20 mouse cellular contexts compared by ENCODE assay signal in genomic region chr10:61390148-61390547, GRCm38 (mm10). TPM values are rescaled to one million over a fixed set of nuclear protein-coding genes. Genes with fewer than 3 reads are reported as not detected.
DNase-seq lines count a peak whose midpoint lies in the region; ATAC-seq and TF ChIP-seq lines count a peak whose summit lies in the region.
"Had no signal": no experiment of that assay in that cellular context is flagged by ENCODE, and none has a peak within 500 bp of the region (broad histone marks: within the 10 kb centered on the region; RNA-seq: fewer than 3 reads in every experiment).

No protein-coding gene starts in this region.

- H3K27me3 ChIP-seq in heart, embryonic 12.5 days (replicated peaks): no peaks in the 10 kb centered on the region
- H3K27me3 ChIP-seq in heart, embryonic 10.5 days (ENCODE audit: insufficient read depth, poor library complexity, severe bottlenecking): peaks cover 15% of the 10 kb centered on the region; the same call in 1 of the 2 replicates
- no peaks in the 10 kb centered on the region for H3K27me3 ChIP-seq in lung, embryonic 14.5 days (ENCODE audit: insufficient read depth, low read length)
- H3K27me3 ChIP-seq in lung, postnatal 0 days (replicated peaks; ENCODE audit: insufficient read depth, low read length): no peaks in the 10 kb centered on the region
- H3K27me3 ChIP-seq in liver, postnatal 0 days (ENCODE audit: insufficient read depth, low read length): no peaks in the 10 kb centered on the region
- H3K27me3 ChIP-seq: embryonic facial prominence, embryonic 13.5 days; forebrain, embryonic 13.5 days had no signal

- 0 out of 2 replicates have a peak overlapping the region, but pooled peaks have one; percentile 24 for H3K27ac ChIP-seq in heart, embryonic 12.5 days (ENCODE audit: poor library complexity, severe bottlenecking)
- H3K27ac ChIP-seq in heart, embryonic 10.5 days: no peak overlapping the region
- H3K27ac ChIP-seq in lung, embryonic 14.5 days (ENCODE audit: low read depth): 0 out of 2 replicates have a peak overlapping the region, but pooled peaks have one; percentile 27
- H3K27ac ChIP-seq in lung, postnatal 0 days (ENCODE audit: low read length): peak overlapping the region; percentile 51; the same call in 1 of the 2 replicates
- no peak overlapping the region for H3K27ac ChIP-seq in liver, postnatal 0 days (ENCODE audit: low read depth)
- H3K27ac ChIP-seq: embryonic facial prominence, embryonic 13.5 days; forebrain, embryonic 13.5 days; hindbrain, embryonic 12.5 days; hindbrain, postnatal 0 days had no signal

- TF ChIP-seq CTCF in lung, embryonic 14.5 days (IDR thresholded peaks at IDR 0.05; ENCODE audit: low read depth): no peak
- TF ChIP-seq CTCF in lung, adult 2 months (IDR thresholded peaks at IDR 0.05; ENCODE audit: insufficient read depth, low read length): no peak
- no peak for TF ChIP-seq CTCF in lung, postnatal 0 days (IDR thresholded peaks at IDR 0.05)
- TF ChIP-seq CTCF in liver, postnatal 0 days (IDR thresholded peaks at IDR 0.05; ENCODE audit: low read depth): no peak

- peaks cover 50% of the 10 kb centered on the region for H3K4me1 ChIP-seq in heart, embryonic 12.5 days (replicated peaks)
- H3K4me1 ChIP-seq in heart, embryonic 10.5 days: peaks cover 44% of the 10 kb centered on the region
- H3K4me1 ChIP-seq in lung, embryonic 14.5 days (ENCODE audit: insufficient read depth): peaks cover 10% of the 10 kb centered on the region
- H3K4me1 ChIP-seq in lung, adult 2 months (ENCODE audit: control insufficient read depth, insufficient read depth, low read length): peaks cover 9% of the 10 kb centered on the region
- H3K4me1 ChIP-seq in lung, postnatal 0 days (ENCODE audit: insufficient read depth, low read depth, low read length): no peaks in the 10 kb centered on the region
- H3K4me1 ChIP-seq in liver, postnatal 0 days (ENCODE audit: insufficient read depth): no peaks in the 10 kb centered on the region
- H3K4me1 ChIP-seq: forebrain, embryonic 13.5 days had no signal

- H3K4me3 ChIP-seq in heart, embryonic 12.5 days: no peak overlapping the region
- no peak overlapping the region for H3K4me3 ChIP-seq in heart, embryonic 10.5 days
- H3K4me3 ChIP-seq in lung, embryonic 14.5 days (ENCODE audit: low read depth, low read length): no peak overlapping the region
- H3K4me3 ChIP-seq in lung, adult 2 months (replicated peaks; ENCODE audit: extremely low read depth, low read depth, low read length): no peak overlapping the region
- H3K4me3 ChIP-seq in lung, postnatal 0 days (ENCODE audit: low read depth, low read length): no peak overlapping the region
- H3K4me3 ChIP-seq in liver, postnatal 0 days (ENCODE audit: low read depth, low read length): no peak overlapping the region
- H3K4me3 ChIP-seq: embryonic facial prominence, embryonic 13.5 days; forebrain, embryonic 13.5 days; hindbrain, embryonic 12.5 days had no signal

- no peak overlapping the region for H3K9ac ChIP-seq in heart, embryonic 12.5 days
- no peak overlapping the region for H3K9ac ChIP-seq in lung, embryonic 14.5 days
- H3K9ac ChIP-seq in lung, postnatal 0 days (replicated peaks; ENCODE audit: low read depth): no peak overlapping the region
- no peak overlapping the region for H3K9ac ChIP-seq in liver, postnatal 0 days (replicated peaks)
- H3K9ac ChIP-seq: embryonic facial prominence, embryonic 13.5 days; forebrain, embryonic 13.5 days; forebrain, postnatal 0 days; hindbrain, embryonic 12.5 days had no signal

- H3K36me3 ChIP-seq in heart, embryonic 12.5 days: no peaks in the 10 kb centered on the region
- H3K36me3 ChIP-seq in heart, embryonic 10.5 days: no peaks in the 10 kb centered on the region
- no peaks in the 10 kb centered on the region for H3K36me3 ChIP-seq in lung, embryonic 14.5 days (ENCODE audit: insufficient read depth)
- H3K36me3 ChIP-seq in lung, postnatal 0 days (ENCODE audit: insufficient read depth, low read length): no peaks in the 10 kb centered on the region
- no peaks in the 10 kb centered on the region for H3K36me3 ChIP-seq in liver, postnatal 0 days (replicated peaks; ENCODE audit: insufficient read depth, low read length)
- H3K36me3 ChIP-seq: embryonic facial prominence, embryonic 13.5 days; hindbrain, embryonic 12.5 days had no signal

- ATAC-seq in heart, embryonic 12.5 days (ENCODE audit: insufficient number of reproducible peaks, low FRiP score): no peak
- no peak for ATAC-seq in lung, embryonic 14.5 days (ENCODE audit: insufficient read depth)
- peak; percentile 7; the same call in 1 of the 2 replicates for ATAC-seq in lung, postnatal 0 days
- ATAC-seq in liver, postnatal 0 days: no peak
- ATAC-seq: activated CD4-positive, CD25-positive, alpha-beta regulatory T cell, adult 4 months; forebrain, embryonic 13.5 days; forebrain, postnatal 0 days; hindbrain, postnatal 0 days; Patski had no signal

- no peak for TF ChIP-seq POLR2A in lung, adult 2 months (IDR thresholded peaks at IDR 0.05; ENCODE audit: borderline replicate concordance, extremely low read depth, low read depth, low read length)

- peak; percentile 57; the same call in 1 of the 2 replicates for TF ChIP-seq EP300 in lung, postnatal 0 days (IDR thresholded peaks at IDR 0.05)
- no peak for TF ChIP-seq EP300 in liver, postnatal 0 days (IDR thresholded peaks at IDR 0.05; ENCODE audit: low read depth)

- H3K4me2 ChIP-seq in heart, embryonic 12.5 days: no peak overlapping the region
- no peak overlapping the region for H3K4me2 ChIP-seq in lung, embryonic 14.5 days
- no peak overlapping the region for H3K4me2 ChIP-seq in lung, postnatal 0 days (replicated peaks; ENCODE audit: low read depth, low read length)
- H3K4me2 ChIP-seq in liver, postnatal 0 days (ENCODE audit: low read depth, low read length): no peak overlapping the region
- H3K4me2 ChIP-seq: embryonic facial prominence, embryonic 13.5 days; forebrain, embryonic 13.5 days; hindbrain, embryonic 12.5 days had no signal

- H3K9me3 ChIP-seq in heart, embryonic 12.5 days (replicated peaks): no peaks in the 10 kb centered on the region
- H3K9me3 ChIP-seq in heart, embryonic 10.5 days: no peaks in the 10 kb centered on the region
- H3K9me3 ChIP-seq in lung, embryonic 14.5 days (ENCODE audit: low read depth, low read length): no peaks in the 10 kb centered on the region
- H3K9me3 ChIP-seq in lung, postnatal 0 days (ENCODE audit: low read length): no peaks in the 10 kb centered on the region
- H3K9me3 ChIP-seq in liver, postnatal 0 days (ENCODE audit: low read length): no peaks in the 10 kb centered on the region
- H3K9me3 ChIP-seq: embryonic facial prominence, embryonic 13.5 days; forebrain, embryonic 13.5 days; hindbrain, embryonic 12.5 days had no signal

- WGBS in heart, embryonic 12.5 days: 23% methylated on average over 2 of the region's 2 CpGs
- 36% methylated on average over 2 of the region's 2 CpGs for WGBS in heart, embryonic 10.5 days
- WGBS in lung, embryonic 14.5 days: 34% methylated on average over 2 of the region's 2 CpGs
- 31% methylated on average over 2 of the region's 2 CpGs for WGBS in lung, adult 2 months
- 41% methylated on average over 2 of the region's 2 CpGs for WGBS in lung, postnatal 0 days
- WGBS in liver, postnatal 0 days (ENCODE audit: insufficient replicate concordance): 62% methylated on average over 2 of the region's 2 CpGs

- no peak for DNase-seq in heart, embryonic 10.5 days (ENCODE audit: low spot score)
- peak; percentile 62 for DNase-seq in lung, embryonic 14.5 days
- no peak for DNase-seq in lung, adult 2 months
- DNase-seq in lung, postnatal 0 days (ENCODE audit: low spot score): peak; percentile 67
- peak; percentile 61 for DNase-seq in lung, postnatal 25 days (ENCODE audit: low spot score)
- no peak for DNase-seq in liver, postnatal 0 days
- DNase-seq: adrenal gland, adult 2 months; adrenal gland, postnatal 25 days; cerebellum, adult 18-20 months; cerebellum, adult 9-11 months; cerebellum, postnatal 36 days; forebrain, postnatal 0 days; gastrocnemius, postnatal 14 days had no signal

RNA-seq across cellular contexts. Expression of gene Pald1, which starts 6.8 kb away (rescaled TPM):
- 33.9 and 37.4 TPM in 2 replicates for polyA plus RNA-seq in heart, embryonic 12.5 days (2016; fragmentation: Nextera tagmentation; extraction: Ambion mirVana)
- 34.2 and 40.8 TPM in 2 replicates for polyA plus RNA-seq in heart, embryonic 10.5 days (2016; fragmentation: Nextera tagmentation; extraction: Ambion mirVana)
- polyA plus RNA-seq in lung, embryonic 14.5 days (2014; fragmentation: Nextera tagmentation; extraction: Ambion mirVana): 44.1 and 47.5 TPM in 2 replicates
- polyA plus RNA-seq in lung, adult 2 months (2012; rRNA removed): 69.1 and 76.2 TPM in 2 replicates
- 30.4 and 36.0 TPM in 2 replicates for polyA plus RNA-seq in lung, postnatal 0 days (2015; fragmentation: Nextera tagmentation; extraction: Ambion mirVana)
- 3.7 and 3.8 TPM in 2 replicates for polyA plus RNA-seq in liver, postnatal 0 days (2015; fragmentation: Nextera tagmentation; extraction: Ambion mirVana)
- polyA plus RNA-seq: activated CD4-positive, CD25-positive, alpha-beta regulatory T cell, adult 4 months had no signal

RNA-seq across cellular contexts. Expression of gene Nodal, which starts 27.6 kb away (rescaled TPM):
- polyA plus RNA-seq in heart, embryonic 12.5 days (2016; fragmentation: Nextera tagmentation; extraction: Ambion mirVana): not detected in 2 replicates
- polyA plus RNA-seq in heart, embryonic 10.5 days (2016; fragmentation: Nextera tagmentation; extraction: Ambion mirVana): 0.28 TPM in 1 of 2 replicates, not detected in the other
- polyA plus RNA-seq in lung, embryonic 14.5 days (2014; fragmentation: Nextera tagmentation; extraction: Ambion mirVana): 0.08 TPM in 2 replicates
- 0.15 and 0.24 TPM in 2 replicates for polyA plus RNA-seq in lung, adult 2 months (2012; rRNA removed)
- 0.37 TPM in 2 replicates for polyA plus RNA-seq in lung, postnatal 0 days (2015; fragmentation: Nextera tagmentation; extraction: Ambion mirVana)
- polyA plus RNA-seq in liver, postnatal 0 days (2015; fragmentation: Nextera tagmentation; extraction: Ambion mirVana): 0.08 and 0.19 TPM in 2 replicates
- polyA plus RNA-seq: activated CD4-positive, CD25-positive, alpha-beta regulatory T cell, adult 4 months; Patski had no signal

Comparison
In these comparisons a context has a peak if more than half of its experiments do, and no peak if none do; other contexts are left out.
1. H3K27ac ChIP-seq: peak in heart, embryonic 12.5 days (single experiment), lung, embryonic 14.5 days (single experiment) and lung, postnatal 0 days (single experiment); none in heart, embryonic 10.5 days (single experiment) and liver, postnatal 0 days (single experiment).
2. DNase-seq: peak in lung, embryonic 14.5 days (single experiment), lung, postnatal 0 days (single experiment) and lung, postnatal 25 days (single experiment); none in heart, embryonic 10.5 days (single experiment), lung, adult 2 months (single experiment) and liver, postnatal 0 days (single experiment).